Mouse (Mus musculus): Measurements from ENCODE around the gene Dpep1. TPM values are rescaled to one million over a fixed set of nuclear protein-coding genes. Genes with fewer than 3 reads are reported as not detected.

Gene Dpep1
- polyA plus RNA-seq, 1 experiment from 2014 or later: 0.11 TPM

- H3K27me3 ChIP-seq: peaks cover 28% of the 10 kb centered on the region
- WGBS: under 1% methylated on average over 57 of the region's 57 CpGs
- peak; percentile 57; the same call in 1 of the 2 replicates for ATAC-seq (replicated peaks)
Observed at GRCm38 (mm10) chr8:123235520-123236497, 49.8 kb downstream of the Dpep1 start, which contains the start of gene Spata2l. Gene Spata2l (minus strand): TSS chr8:123236233.

DNA sequence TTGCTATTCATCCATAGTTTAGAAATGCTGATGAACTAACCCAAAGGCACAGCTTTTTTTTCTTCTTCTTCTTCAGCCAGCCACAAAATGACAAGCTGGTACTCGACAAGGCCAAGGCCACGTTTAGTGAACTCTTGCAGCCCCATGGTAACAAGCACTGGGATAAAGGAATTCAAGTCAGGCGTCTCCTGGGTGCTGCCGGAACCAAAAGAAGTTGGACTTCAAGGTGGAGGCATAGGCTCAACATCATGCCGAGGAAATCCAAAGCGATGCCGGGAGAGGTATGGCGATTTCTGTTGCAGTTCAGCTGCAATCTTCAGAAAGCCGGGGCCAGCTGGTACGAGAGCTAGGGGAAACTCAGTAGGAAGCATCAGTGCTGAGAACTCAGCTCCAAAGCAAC lies 53.4 kb downstream of the Dpep1 start:
- no peak for ATAC-seq (replicated peaks)
- no peak overlapping the region for H3K27ac ChIP-seq (replicated peaks)
- H3K36me3 ChIP-seq: peaks cover 12% of the 10 kb centered on the region; the same call in 1 of the 2 replicates

More at GRCm38 (mm10) chr8:123235520-123236497, 49.8 kb downstream of the Dpep1 start, which contains the start of gene Spata2l:
- no peaks in the 10 kb centered on the region for H3K36me3 ChIP-seq
- peak within 1 kb of the TSS; percentile 50 for H3K9ac ChIP-seq (replicated peaks)
- peak within 1 kb of the TSS; percentile 39 for H3K4me3 ChIP-seq
- H3K4me1 ChIP-seq: peaks cover 20% of the 10 kb centered on the region
- H3K27ac ChIP-seq (replicated peaks): no peak within 1 kb of the TSS
- no peaks in the 10 kb centered on the region for H3K9me3 ChIP-seq
- peak within 1 kb of the TSS; percentile 54 for H3K4me2 ChIP-seq (replicated peaks)

GRCm38 (mm10) chr8:123242107-123242923 lies 56.3 kb downstream of the Dpep1 start:
- Histone ChIP-seq H3K27ac (replicated peaks) (no peak overlapping the region), H3K4me1 (no peaks in the 10 kb centered on the region), H3K4me3 (no peak overlapping the region), H3K27me3 (no peaks in the 10 kb centered on the region), H3K9ac (replicated peaks) (no peak overlapping the region), H3K9me3 (no peaks in the 10 kb centered on the region), H3K36me3 (peaks cover 41% of the 10 kb centered on the region), H3K4me2 (replicated peaks) (no peak overlapping the region)
- no peak for ATAC-seq (replicated peaks)
- WGBS: 87% methylated on average over 7 of the region's 7 CpGs

More for the DNA sequence above, 53.4 kb downstream of the Dpep1 start:
- H3K4me3 ChIP-seq: no peak overlapping the region
- H3K9ac ChIP-seq (replicated peaks): no peak overlapping the region
- H3K27me3 ChIP-seq: peaks cover 24% of the 10 kb centered on the region; the same call in 1 of the 2 replicates
- peaks cover 20% of the 10 kb centered on the region for H3K4me1 ChIP-seq
- H3K9me3 ChIP-seq: no peaks in the 10 kb centered on the region
- no peak overlapping the region for H3K4me2 ChIP-seq (replicated peaks)
- 89% methylated on average over 10 of the region's 10 CpGs for WGBS

- no peak overlapping the region for H3K27ac ChIP-seq (replicated peaks)
- ATAC-seq (replicated peaks): no peak
- H3K4me1 ChIP-seq: no peaks in the 10 kb centered on the region
- no peaks in the 10 kb centered on the region for H3K27me3 ChIP-seq
- H3K36me3 ChIP-seq: peaks cover 48% of the 10 kb centered on the region
- no peak overlapping the region for H3K9ac ChIP-seq (replicated peaks)
- H3K4me2 ChIP-seq (replicated peaks): no peak overlapping the region
- no peak overlapping the region for H3K4me3 ChIP-seq
- 73% methylated on average over 11 of the region's 11 CpGs for WGBS
- H3K9me3 ChIP-seq: no peaks in the 10 kb centered on the region
Observed at GRCm38 (mm10) chr8:123243053-123243452, 57.0 kb downstream of the Dpep1 start.

- 98% methylated on average over 4 of the region's 4 CpGs for WGBS
- no peak overlapping the region for H3K9ac ChIP-seq (replicated peaks)
- no peak for ATAC-seq (replicated peaks)
Observed at GRCm38 (mm10) chr8:123244382-123244781, 58.3 kb downstream of the Dpep1 start.

DNA sequence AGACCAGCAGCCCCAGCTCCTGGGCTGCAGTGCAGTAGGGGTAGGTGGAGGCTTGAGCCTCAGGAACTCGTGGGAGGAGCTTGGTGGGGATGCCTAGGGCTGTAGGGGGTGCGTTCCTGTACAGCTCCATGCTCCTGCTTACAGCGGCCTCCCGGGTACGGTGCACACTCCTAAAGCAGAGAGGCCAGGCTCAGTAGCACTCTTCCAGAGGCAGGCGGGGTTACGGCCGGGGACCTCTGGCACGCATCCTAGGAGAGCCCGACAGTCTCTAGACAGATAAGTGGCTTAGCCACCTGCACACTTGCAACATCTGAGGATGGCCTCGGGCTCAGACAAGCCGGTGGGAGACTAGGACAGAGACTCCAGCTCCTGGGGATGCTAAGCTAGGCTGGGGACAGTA lies 59.5 kb downstream of the Dpep1 start:
- WGBS: 94% methylated on average over 12 of the region's 12 CpGs
- Histone ChIP-seq H3K36me3 (peaks cover 73% of the 10 kb centered on the region), H3K4me1 (no peaks in the 10 kb centered on the region), H3K9me3 (no peaks in the 10 kb centered on the region), H3K4me2 (replicated peaks) (no peak overlapping the region), H3K9ac (replicated peaks) (no peak overlapping the region), H3K4me3 (no peak overlapping the region), H3K27ac (replicated peaks) (no peak overlapping the region), H3K27me3 (no peaks in the 10 kb centered on the region)
- ATAC-seq (replicated peaks): no peak

More at GRCm38 (mm10) chr8:123244382-123244781, 58.3 kb downstream of the Dpep1 start:
- no peaks in the 10 kb centered on the region for H3K9me3 ChIP-seq
- peaks cover 62% of the 10 kb centered on the region for H3K36me3 ChIP-seq
- no peaks in the 10 kb centered on the region for H3K27me3 ChIP-seq
- no peaks in the 10 kb centered on the region for H3K4me1 ChIP-seq
- no peak overlapping the region for H3K4me2 ChIP-seq (replicated peaks)
- H3K4me3 ChIP-seq: no peak overlapping the region
- H3K27ac ChIP-seq (replicated peaks): no peak overlapping the region

DNA sequence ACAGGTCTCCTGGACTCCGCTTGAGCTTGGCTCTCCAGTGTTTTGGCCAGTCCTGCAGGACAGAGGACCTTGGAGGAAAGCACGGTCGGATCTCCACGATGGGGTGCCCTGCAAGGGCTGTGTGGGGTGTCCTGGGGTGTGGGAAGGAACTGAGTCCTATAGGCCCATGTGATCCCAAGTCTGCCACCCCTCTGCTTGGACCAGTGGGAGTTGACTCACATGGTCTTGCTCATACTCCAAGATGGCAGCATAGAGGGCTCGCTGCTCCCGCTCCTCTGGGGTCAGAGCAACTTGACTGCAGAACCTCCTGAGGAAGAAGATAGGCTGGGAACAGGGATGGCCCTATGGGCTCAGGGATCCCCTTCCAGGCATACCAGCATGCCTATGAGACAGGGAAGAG lies 61.7 kb downstream of the Dpep1 start:
- 95% methylated on average over 6 of the region's 6 CpGs for WGBS

DNA sequence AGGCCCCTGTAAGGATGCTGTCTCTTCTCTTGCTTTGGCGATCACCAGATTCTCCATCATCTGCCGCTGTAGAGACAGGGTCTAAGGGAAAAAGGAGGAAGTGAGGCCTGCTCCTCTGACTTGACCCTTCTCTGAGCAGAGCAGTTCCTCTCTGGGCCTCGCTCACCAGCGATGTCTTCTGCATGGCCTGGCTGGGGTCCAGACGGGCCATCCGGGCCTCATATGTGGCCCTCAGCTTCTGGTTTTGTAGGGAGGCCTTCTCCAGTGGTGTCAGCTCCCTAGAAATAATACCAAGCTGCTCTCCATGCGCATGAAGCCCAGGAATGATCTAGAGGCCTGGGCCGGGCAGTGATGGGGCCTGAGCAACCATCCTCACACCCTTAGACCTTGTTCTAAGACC lies 62.6 kb downstream of the Dpep1 start:
- no peak overlapping the region for H3K4me2 ChIP-seq (replicated peaks)

More for the DNA sequence above, 61.7 kb downstream of the Dpep1 start:
- Histone ChIP-seq H3K4me1 (peaks cover 2% of the 10 kb centered on the region), H3K36me3 (peaks cover 73% of the 10 kb centered on the region), H3K27ac (replicated peaks) (no peak overlapping the region), H3K4me2 (replicated peaks) (no peak overlapping the region), H3K9ac (replicated peaks) (no peak overlapping the region), H3K4me3 (no peak overlapping the region), H3K27me3 (no peaks in the 10 kb centered on the region), H3K9me3 (no peaks in the 10 kb centered on the region)
- ATAC-seq (replicated peaks): no peak

GRCm38 (mm10) chr8:123250940-123251339 lies 64.9 kb downstream of the Dpep1 start:
- no peaks in the 10 kb centered on the region for H3K9me3 ChIP-seq
- no peak overlapping the region for H3K27ac ChIP-seq (replicated peaks)
- no peak overlapping the region for H3K4me2 ChIP-seq (replicated peaks)
- 89% methylated on average over 5 of the region's 5 CpGs for WGBS
- ATAC-seq (replicated peaks): no peak
- H3K9ac ChIP-seq (replicated peaks): no peak overlapping the region
- no peak overlapping the region for H3K4me3 ChIP-seq
- H3K27me3 ChIP-seq: no peaks in the 10 kb centered on the region
- peaks cover 22% of the 10 kb centered on the region for H3K4me1 ChIP-seq
- peaks cover 55% of the 10 kb centered on the region for H3K36me3 ChIP-seq

More for the DNA sequence above, 62.6 kb downstream of the Dpep1 start:
- Histone ChIP-seq H3K27me3 (no peaks in the 10 kb centered on the region), H3K36me3 (peaks cover 70% of the 10 kb centered on the region), H3K27ac (replicated peaks) (no peak overlapping the region), H3K9ac (replicated peaks) (no peak overlapping the region), H3K4me1 (peaks cover 9% of the 10 kb centered on the region), H3K4me3 (no peak overlapping the region), H3K9me3 (no peaks in the 10 kb centered on the region)
- no peak for ATAC-seq (replicated peaks)
- 94% methylated on average over 7 of the region's 8 CpGs for WGBS
